Mouse (Mus musculus) intestine, embryonic 15.5 days (tissue): ENCODE measurements around the gene Rrm2. TPM values are rescaled to one million over a fixed set of nuclear protein-coding genes. Genes with fewer than 3 reads are reported as not detected.
A peak's percentile ranks its signal among the peaks of the same experiment; 100 is the strongest.

Experiments
- ATAC-seq: fragments of 200-750 bp; cut with Nextera tagmentation; 2 replicates; pipeline ENCODE4 v1.8.0; 2017; ENCODE audit warnings: moderate TSS enrichment, moderate library complexity
- H3K27ac ChIP-seq: fragments of 300-500 bp; sonication (generic); 2 replicates; pipeline ENCODE4 v1.5.1; 2015; ENCODE audit warnings: mild to moderate bottlenecking, inconsistent platforms
- H3K27me3 ChIP-seq: fragments of 300-500 bp; sonication (generic); replicated peaks from 2 replicates; pipeline ENCODE4 v1.6.1; 2015; ENCODE audit warnings: inconsistent platforms
- H3K36me3 ChIP-seq: fragments of 300-500 bp; sonication (generic); 2 replicates; pipeline ENCODE4 v1.6.1; 2015; ENCODE audit warnings: inconsistent platforms
- H3K4me1 ChIP-seq: fragments of 300-500 bp; sonication (generic); replicated peaks from 2 replicates; pipeline ENCODE4 v1.6.1; 2015; ENCODE audit warnings: inconsistent platforms
- H3K4me2 ChIP-seq: fragments of 300-500 bp; sonication (generic); replicated peaks from 2 replicates; pipeline ENCODE4 v1.6.1; 2015; ENCODE audit warnings: mild to moderate bottlenecking, inconsistent platforms
- H3K4me3 ChIP-seq: fragments of 300-500 bp; sonication (generic); replicated peaks from 2 replicates; pipeline ENCODE4 v1.5.1; 2015; ENCODE audit warnings: inconsistent platforms
- H3K9ac ChIP-seq: fragments of 300-500 bp; sonication (generic); 2 replicates; pipeline ENCODE4 v1.6.1; 2015; ENCODE audit warnings: inconsistent platforms
- H3K9me3 ChIP-seq: fragments of 300-500 bp; sonication (generic); 2 replicates; pipeline ENCODE4 v1.6.1; 2016; ENCODE audit warnings: inconsistent platforms
- WGBS: fragments of 180-500 bp; shearing (Covaris S2); methylation state at CpG from one replicate; pipeline ENCODE4 v1.1.7; 2015; 5-methylcytosine and 5-hydroxymethylcytosine counted together
- polyA plus RNA-seq: library from polyadenylated mRNA; unstranded; fragments of >200 nt; fragmentation: Nextera tagmentation; extraction: Ambion mirVana; gene quantifications from 2 replicates; pipeline ENCODE4 v1.2.1, GENCODE M21; 2015

The Rrm2 gene
- 161 and 178 TPM in 2 replicates for polyA plus RNA-seq

- peak within 1 kb of the TSS; percentile 95 for H3K4me3 ChIP-seq
- no peaks in the 10 kb centered on the region for H3K9me3 ChIP-seq
- no peaks in the 10 kb centered on the region for H3K27me3 ChIP-seq
- H3K9ac ChIP-seq, result peak within 1 kb of the TSS; percentile 76
- H3K4me1 ChIP-seq, result peaks cover 29% of the 10 kb centered on the region
- H3K36me3 ChIP-seq, result peaks cover 2% of the 10 kb centered on the region
- peak within 1 kb of the TSS; percentile 86 for H3K4me2 ChIP-seq
- peak; percentile 92 for ATAC-seq
- WGBS, result under 1% methylated on average over 83 of the region's 83 CpGs
- peak within 1 kb of the TSS; percentile 82 for H3K27ac ChIP-seq
Measured at GRCm38 (mm10) chr12:24707954-24708823, at the start of gene Rrm2. Rrm2 (plus strand) TSS chr12:24708241.

DNA sequence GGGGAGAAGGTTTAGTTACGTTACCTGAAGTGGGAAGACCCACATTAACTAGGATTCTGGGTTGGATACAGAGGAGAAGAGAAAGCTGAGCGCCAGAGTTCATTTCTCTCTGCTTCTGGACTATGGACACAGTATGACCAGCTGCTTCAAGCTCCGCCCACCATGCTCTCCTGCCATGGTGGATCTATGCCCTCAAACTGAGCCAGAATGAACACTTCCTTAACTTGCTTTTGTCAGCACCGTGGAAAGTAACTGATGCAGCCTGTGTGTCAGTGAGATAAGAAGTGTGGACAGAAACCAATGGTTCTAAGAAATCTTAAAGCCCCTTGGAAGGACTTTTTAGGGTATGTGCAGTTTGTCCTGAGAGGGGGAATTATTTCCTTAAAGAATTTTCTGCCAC, 49.0 kb upstream of the Rrm2 start:
- 91% methylated on average over 4 of the region's 4 CpGs for WGBS
- no peak overlapping the region for H3K27ac ChIP-seq
- no peaks in the 10 kb centered on the region for H3K9me3 ChIP-seq
- peaks cover 2% of the 10 kb centered on the region; the same call in 1 of the 2 replicates for H3K4me1 ChIP-seq
- peak; percentile 42; the same call in 1 of the 2 replicates for ATAC-seq
- no peak overlapping the region for H3K4me3 ChIP-seq
- H3K4me2 ChIP-seq, result no peak overlapping the region
- peaks cover 30% of the 10 kb centered on the region for H3K36me3 ChIP-seq
- H3K9ac ChIP-seq, result no peak overlapping the region
- H3K27me3 ChIP-seq, result no peaks in the 10 kb centered on the region

DNA sequence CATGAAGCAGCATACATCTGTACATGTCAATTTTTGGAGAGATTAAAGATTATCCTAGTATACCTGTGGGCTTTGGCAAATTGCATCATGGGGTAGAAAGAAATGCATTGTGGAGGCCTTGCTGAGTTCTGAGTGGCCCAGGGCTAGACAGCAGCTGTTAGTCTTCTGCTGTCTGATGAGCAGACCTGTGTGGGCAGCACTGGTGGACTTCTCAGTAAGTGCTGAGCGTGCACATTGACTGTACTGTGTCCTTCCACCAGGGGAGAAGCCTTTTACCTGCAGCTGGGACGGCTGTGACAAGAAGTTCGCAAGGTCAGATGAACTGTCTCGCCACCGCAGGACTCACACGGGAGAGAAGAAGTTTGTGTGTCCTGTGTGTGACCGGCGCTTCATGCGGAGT, 48.1 kb upstream of the Rrm2 start:
- no peak overlapping the region for H3K4me3 ChIP-seq
- H3K27ac ChIP-seq, result no peak overlapping the region
- ATAC-seq, result no peak
- H3K9ac ChIP-seq, result no peak overlapping the region
- H3K4me1 ChIP-seq, result peaks cover 2% of the 10 kb centered on the region; the same call in 1 of the 2 replicates
- H3K9me3 ChIP-seq, result no peaks in the 10 kb centered on the region
- H3K4me2 ChIP-seq, result no peak overlapping the region
- H3K36me3 ChIP-seq, result peaks cover 24% of the 10 kb centered on the region
- WGBS, result 88% methylated on average over 9 of the region's 9 CpGs
- H3K27me3 ChIP-seq, result no peaks in the 10 kb centered on the region

- ATAC-seq, result no peak
- H3K27me3 ChIP-seq, result no peaks in the 10 kb centered on the region
- WGBS, result 84% methylated on average over 4 of the region's 4 CpGs
- peaks cover 2% of the 10 kb centered on the region; the same call in 1 of the 2 replicates for H3K4me1 ChIP-seq
- H3K9ac ChIP-seq, result no peak overlapping the region
- H3K4me3 ChIP-seq, result no peak overlapping the region
- H3K4me2 ChIP-seq, result no peak overlapping the region
- H3K36me3 ChIP-seq, result peaks cover 13% of the 10 kb centered on the region
- no peaks in the 10 kb centered on the region for H3K9me3 ChIP-seq
- H3K27ac ChIP-seq, result no peak overlapping the region
Measured at GRCm38 (mm10) chr12:24661100-24661499, 46.9 kb upstream of the Rrm2 start.

- 78% methylated on average over 5 of the region's 5 CpGs for WGBS
- no peak for ATAC-seq
- peaks cover 8% of the 10 kb centered on the region; the same call in 1 of the 2 replicates for H3K36me3 ChIP-seq
- H3K4me3 ChIP-seq, result no peak overlapping the region
- no peaks in the 10 kb centered on the region for H3K9me3 ChIP-seq
- no peak overlapping the region for H3K4me2 ChIP-seq
- H3K27me3 ChIP-seq, result no peaks in the 10 kb centered on the region
- no peak overlapping the region for H3K27ac ChIP-seq
- no peaks in the 10 kb centered on the region for H3K4me1 ChIP-seq
- H3K9ac ChIP-seq, result no peak overlapping the region
Measured at GRCm38 (mm10) chr12:24662131-24662530, 45.9 kb upstream of the Rrm2 start.

DNA sequence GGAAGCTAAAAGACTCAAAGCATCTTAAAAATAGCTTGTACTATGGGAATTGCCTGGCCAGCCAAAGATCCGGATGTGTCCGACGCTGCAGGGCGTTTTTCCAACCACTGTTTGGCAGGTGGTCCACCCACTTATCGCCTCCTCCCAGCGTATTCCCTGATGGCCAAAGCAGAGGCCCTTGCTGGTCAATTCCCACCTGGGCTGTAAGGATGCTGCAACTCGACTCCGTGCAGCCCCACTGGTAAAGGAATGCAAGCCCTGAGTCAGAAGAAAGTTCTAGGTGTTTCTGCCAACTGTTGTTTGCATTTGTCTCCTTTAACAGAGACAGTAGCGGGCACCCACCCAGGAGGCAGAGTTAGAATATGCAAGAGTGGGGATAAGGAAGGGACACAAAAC, 27.9 kb upstream of the Rrm2 start:
- Histone ChIP-seq H3K27ac (no peak overlapping the region), H3K4me2 (peak overlapping the region; percentile 96), H3K36me3 (no peaks in the 10 kb centered on the region), H3K4me1 (peaks cover 23% of the 10 kb centered on the region), H3K4me3 (peak overlapping the region; percentile 58), H3K27me3 (peaks cover 3% of the 10 kb centered on the region; the same call in 1 of the 2 replicates), H3K9me3 (no peaks in the 10 kb centered on the region), H3K9ac (peak overlapping the region; percentile 71; the same call in 1 of the 2 replicates)
- no peak for ATAC-seq
- WGBS, result 24% methylated on average over 9 of the region's 9 CpGs

GRCm38 (mm10) chr12:24680492-24681285, 27.4 kb upstream of the Rrm2 start:
- 2% methylated on average over 56 of the region's 61 CpGs for WGBS
- Histone ChIP-seq H3K4me1 (peaks cover 23% of the 10 kb centered on the region), H3K9me3 (no peaks in the 10 kb centered on the region), H3K27ac (no peak overlapping the region), H3K27me3 (peaks cover 3% of the 10 kb centered on the region; the same call in 1 of the 2 replicates), H3K36me3 (no peaks in the 10 kb centered on the region), H3K9ac (peak overlapping the region; percentile 71), H3K4me2 (peak overlapping the region; percentile 96), H3K4me3 (peak overlapping the region; percentile 58)
- ATAC-seq, result peak; percentile 44

DNA sequence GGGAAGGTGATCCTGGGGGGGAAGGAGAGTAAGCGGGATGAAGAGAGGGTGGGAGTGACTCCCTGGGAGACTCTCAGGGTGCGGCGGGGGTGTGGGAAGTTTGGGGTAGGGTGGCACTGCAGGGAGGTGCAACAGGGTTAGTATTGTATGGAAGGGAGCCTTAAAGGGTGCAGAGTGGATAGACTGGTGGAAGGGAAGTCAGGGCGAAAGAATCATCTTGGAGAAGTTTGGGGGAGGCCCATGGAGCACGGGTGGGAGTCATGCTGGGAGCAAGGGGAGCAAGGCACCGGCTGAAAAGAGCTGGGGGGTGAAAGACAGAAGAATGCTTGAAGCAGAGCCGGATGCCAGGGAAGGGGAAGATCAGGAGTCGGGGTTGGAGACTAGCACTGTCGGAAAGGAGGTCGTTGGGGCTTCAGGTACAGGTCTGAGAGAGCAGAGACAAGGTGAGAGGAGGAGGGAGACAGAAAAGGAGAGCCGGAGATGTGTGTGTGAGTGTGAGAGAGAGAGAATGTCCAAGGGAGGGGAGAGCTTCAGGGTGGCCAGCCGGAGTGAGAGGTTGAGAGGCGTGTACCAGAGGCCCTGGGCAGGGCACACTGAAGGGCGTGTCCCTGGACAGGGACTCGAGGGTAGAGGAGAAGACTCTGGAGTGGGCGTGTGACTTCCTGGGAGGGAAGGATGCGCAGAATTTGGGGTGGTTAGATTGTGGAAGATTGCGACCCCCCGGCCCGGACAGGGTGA, 26.6 kb upstream of the Rrm2 start, which contains the start of gene Cys1:
Gene Cys1 (minus strand): TSS at position 528 of the 738 bp plus-strand sequence.
- 7% methylated on average over 20 of the region's 20 CpGs for WGBS
- H3K27me3 ChIP-seq, result peaks cover 3% of the 10 kb centered on the region; the same call in 1 of the 2 replicates

GRCm38 (mm10) chr12:24682563-24682962, 25.5 kb upstream of the Rrm2 start:
- Histone ChIP-seq H3K9ac (no peak overlapping the region), H3K4me2 (peak overlapping the region; percentile 96), H3K9me3 (no peaks in the 10 kb centered on the region), H3K27ac (peak overlapping the region; percentile 59), H3K4me3 (no peak overlapping the region), H3K4me1 (peaks cover 30% of the 10 kb centered on the region), H3K27me3 (peaks cover 3% of the 10 kb centered on the region; the same call in 1 of the 2 replicates), H3K36me3 (no peaks in the 10 kb centered on the region)
- ATAC-seq, result peak; percentile 31
- WGBS, result 26% methylated on average over 8 of the region's 8 CpGs

More for the DNA sequence above, 26.6 kb upstream of the Rrm2 start, which contains the start of gene Cys1:
- peak; percentile 65 for ATAC-seq
- Histone ChIP-seq H3K36me3 (no peaks in the 10 kb centered on the region), H3K4me2 (peak within 1 kb of the TSS; percentile 96), H3K4me1 (peaks cover 26% of the 10 kb centered on the region), H3K9ac (peak within 1 kb of the TSS; percentile 71), H3K27ac (peak within 1 kb of the TSS; percentile 59), H3K9me3 (no peaks in the 10 kb centered on the region), H3K4me3 (peak within 1 kb of the TSS; percentile 58)

DNA sequence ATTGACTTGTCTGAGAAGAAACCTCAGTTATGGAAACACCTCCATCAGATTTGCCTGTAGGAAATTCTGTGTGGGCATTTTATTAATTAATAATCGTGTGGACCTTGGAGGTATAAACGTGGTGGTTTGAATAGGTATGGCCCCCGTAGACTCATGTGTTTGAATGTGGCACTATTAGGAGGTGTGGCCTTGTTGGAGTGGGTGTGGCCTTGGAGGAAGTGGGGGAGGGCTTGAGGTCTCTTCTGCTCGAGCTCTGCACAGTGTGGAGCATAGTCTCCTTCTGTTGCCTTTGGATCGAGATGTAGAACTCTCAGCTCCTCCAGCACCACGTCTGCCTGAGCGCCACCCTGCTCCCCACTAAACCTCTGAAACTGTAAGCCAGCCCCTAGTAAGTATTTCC, 24.6 kb upstream of the Rrm2 start:
- H3K9ac ChIP-seq, result no peak overlapping the region
- H3K4me1 ChIP-seq, result peaks cover 30% of the 10 kb centered on the region

GRCm38 (mm10) chr12:24686038-24686695, 21.9 kb upstream of the Rrm2 start:
- peak overlapping the region; percentile 45 for H3K4me2 ChIP-seq
- no peak overlapping the region for H3K9ac ChIP-seq
- 42% methylated on average over 6 of the region's 6 CpGs for WGBS
- peaks cover 3% of the 10 kb centered on the region; the same call in 1 of the 2 replicates for H3K27me3 ChIP-seq
- no peak overlapping the region for H3K4me3 ChIP-seq
- no peaks in the 10 kb centered on the region for H3K9me3 ChIP-seq
- 0 out of 2 replicates have a peak overlapping the region, but pooled peaks have one; percentile 27 for H3K27ac ChIP-seq
- peaks cover 21% of the 10 kb centered on the region for H3K4me1 ChIP-seq
- H3K36me3 ChIP-seq, result no peaks in the 10 kb centered on the region
- ATAC-seq, result peak; percentile 92

More for the DNA sequence above, 24.6 kb upstream of the Rrm2 start:
- peaks cover 3% of the 10 kb centered on the region; the same call in 1 of the 2 replicates for H3K27me3 ChIP-seq
- no peak overlapping the region for H3K4me2 ChIP-seq
- ATAC-seq, result no peak
- H3K27ac ChIP-seq, result no peak overlapping the region
- no peak overlapping the region for H3K4me3 ChIP-seq
- WGBS, result 69% methylated on average over 7 of the region's 7 CpGs
- no peaks in the 10 kb centered on the region for H3K9me3 ChIP-seq
- no peaks in the 10 kb centered on the region for H3K36me3 ChIP-seq
